Mouse (Mus musculus) liver, embryonic 11.5 days (tissue): ENCODE measurements around the gene Gm6465. TPM values are rescaled to one million over a fixed set of nuclear protein-coding genes. Genes with fewer than 3 reads are reported as not detected.
"Not testable (repeated sequence)": the region's sequence is repeated elsewhere in the genome, so short reads cannot be mapped to it uniquely, and the experiment has no call there.

Source experiments
- ATAC-seq: fragments of 200-750 bp; cut with Nextera tagmentation; replicated peaks from 2 replicates; pipeline ENCODE4 v1.8.0; 2017; ENCODE audit warnings: moderate number of reproducible peaks, mild to moderate bottlenecking, moderate TSS enrichment, moderate library complexity; ENCODE audit not compliant: low FRiP score
- DNase-seq: peaks from one replicate; pipeline ENCODE4 v3.0.0-alpha.2; 2017; ENCODE audit warnings: low spot score
- H3K27ac ChIP-seq: fragments of 300-500 bp; sonication (generic); 2 replicates; pipeline ENCODE4 v1.5.1; 2014; ENCODE audit warnings: mild to moderate bottlenecking, low read depth, low read length, control low read depth
- H3K27me3 ChIP-seq: fragments of 300-500 bp; sonication (generic); replicated peaks from 2 replicates; pipeline ENCODE4 v1.6.1; 2014; ENCODE audit warnings: low read length, mixed read lengths; ENCODE audit not compliant: control insufficient read depth, insufficient read depth
- H3K36me3 ChIP-seq: fragments of 300-500 bp; sonication (generic); 2 replicates; pipeline ENCODE4 v1.6.1; 2014; ENCODE audit warnings: mild to moderate bottlenecking, low read length, moderate library complexity, mixed read lengths; ENCODE audit not compliant: control insufficient read depth, insufficient read depth
- H3K4me1 ChIP-seq: fragments of 300-500 bp; sonication (generic); replicated peaks from 2 replicates; pipeline ENCODE4 v1.6.1; 2014; ENCODE audit warnings: low read length, mixed read lengths; ENCODE audit not compliant: control insufficient read depth, insufficient read depth
- H3K4me2 ChIP-seq: fragments of 300-500 bp; sonication (generic); 2 replicates; pipeline ENCODE4 v1.6.1; 2014; ENCODE audit warnings: mild to moderate bottlenecking, control low read depth, moderate library complexity
- H3K4me3 ChIP-seq: fragments of 300-500 bp; sonication (generic); 2 replicates; pipeline ENCODE4 v1.5.1; 2014; ENCODE audit warnings: low read depth, low read length, control low read depth
- H3K9ac ChIP-seq: fragments of 300-500 bp; sonication (generic); 2 replicates; pipeline ENCODE4 v1.6.1; 2014; ENCODE audit warnings: low read depth, low read length, control low read depth
- H3K9me3 ChIP-seq: fragments of 300-500 bp; sonication (generic); 2 replicates; pipeline ENCODE4 v1.6.1; 2016; ENCODE audit warnings: low read length, inconsistent platforms, mixed read lengths; ENCODE audit not compliant: control insufficient read depth
- WGBS: fragments of 180-500 bp; shearing (Covaris S2); extraction: QIAGEN DNeasy Blood & Tissue Kit; methylation state at CpG from one replicate; pipeline ENCODE4 v1.1.7; 2014; 5-methylcytosine and 5-hydroxymethylcytosine counted together
- polyA plus RNA-seq: library from polyadenylated mRNA; unstranded; fragments of >200 nt; fragmentation: Nextera tagmentation; extraction: Ambion mirVana; gene quantifications from 2 replicates; pipeline ENCODE4 v1.2.1, GENCODE M21; 2014

Gene Gm6465
- not detected in 2 replicates for polyA plus RNA-seq

- H3K9me3 ChIP-seq, H3K27me3 ChIP-seq, H3K36me3 ChIP-seq, ATAC-seq, H3K27ac ChIP-seq, H3K9ac ChIP-seq, H3K4me3 ChIP-seq, DNase-seq, H3K4me1 ChIP-seq, H3K4me2 ChIP-seq: not testable (repeated sequence)
- 48% methylated on average over 2 of the region's 2 CpGs for WGBS
Observed at GRCm38 (mm10) chr5:11845239-11845638, at the start of gene Gm6465. TSS of gene Gm6465 (plus strand) at chr5:11845539.

GRCm38 (mm10) chr5:11845824-11846223 is 485 bp downstream of the Gm6465 start:
- 47% methylated on average over 1 of the region's 1 CpGs for WGBS
- H3K9ac ChIP-seq, H3K27me3 ChIP-seq, ATAC-seq, H3K4me2 ChIP-seq, H3K9me3 ChIP-seq, H3K36me3 ChIP-seq, H3K4me3 ChIP-seq, DNase-seq, H3K4me1 ChIP-seq, H3K27ac ChIP-seq: not testable (repeated sequence)

- H3K4me3 ChIP-seq, ATAC-seq, H3K4me2 ChIP-seq, DNase-seq, H3K36me3 ChIP-seq, H3K4me1 ChIP-seq, H3K9me3 ChIP-seq, H3K9ac ChIP-seq, H3K27me3 ChIP-seq, H3K27ac ChIP-seq: not testable (repeated sequence)
Observed at GRCm38 (mm10) chr5:11857909-11858308, 12.6 kb downstream of the Gm6465 start.

Other genes starting within 250 kb of the Gm6465 start
- not detected in 2 replicates for gene Gm8922, start 163.6 kb upstream of the Gm6465 start, polyA plus RNA-seq
- gene Gm8926, start 75.0 kb upstream of the Gm6465 start, polyA plus RNA-seq = not detected in 2 replicates
- gene 4933402N22Rik, start 72.5 kb downstream of the Gm6465 start, polyA plus RNA-seq = not detected in 2 replicates